Mouse (Mus musculus): ENCODE results near the gene Olfr573-ps1. TPM values are rescaled to one million over a fixed set of nuclear protein-coding genes. Genes with fewer than 3 reads are reported as not detected.

Gene Olfr573-ps1
- not detected for polyA plus RNA-seq (2015; fragmentation: Illumina TruSeq; extraction: RNeasy Lipid Tissue Mini Kit (QIAGEN cat#74804); ENCODE audit: low read depth, low replicate concordance)

GRCm38 (mm10) chr7:102942475-102942874 lies at the start of gene Olfr573-ps1:
Olfr573-ps1 (minus strand) TSS chr7:102942575.

GRCm38 (mm10) chr7:102989224-102989623 lies 46.8 kb upstream of the Olfr573-ps1 start, which contains the start of gene Olfr578:
Olfr578 (minus strand) TSS chr7:102989324.

GRCm38 (mm10) chr7:102975843-102976242 lies 33.5 kb upstream of the Olfr573-ps1 start, which contains the start of gene Olfr577:
Olfr577 (minus strand) TSS chr7:102975943.

GRCm38 (mm10) chr7:102962360-102962759 lies 20.0 kb upstream of the Olfr573-ps1 start, which contains the start of gene Olfr576:
Olfr576 (plus strand) TSS chr7:102962660.

GRCm38 (mm10) chr7:102958593-102958992 lies 16.2 kb upstream of the Olfr573-ps1 start, which contains the start of gene Olfr575:
Olfr575 (minus strand) TSS chr7:102958775.

GRCm38 (mm10) chr7:102948167-102948566 lies 5.8 kb upstream of the Olfr573-ps1 start, which contains the start of gene Olfr574:
Olfr574 (plus strand) TSS chr7:102948467.

GRCm38 (mm10) chr7:102924109-102924508 lies 18.3 kb downstream of the Olfr573-ps1 start, which contains the start of gene Olfr572:
Olfr572 (plus strand) TSS chr7:102924409.

GRCm38 (mm10) chr7:102917032-102917875 lies 25.1 kb downstream of the Olfr573-ps1 start, which contains the start of gene Olfr571:
Olfr571 (minus strand) TSS chr7:102917536.

Other genes with a start within 250 kb of the Olfr573-ps1 start
- gene Olfr557, start 246.7 kb downstream of the Olfr573-ps1 start, polyA plus RNA-seq (2015; fragmentation: Illumina TruSeq; extraction: RNeasy Lipid Tissue Mini Kit (QIAGEN cat#74804); ENCODE audit: low read depth, low replicate concordance): not detected
- gene Olfr558, start 240.4 kb downstream of the Olfr573-ps1 start, polyA plus RNA-seq (2015; fragmentation: Illumina TruSeq; extraction: RNeasy Lipid Tissue Mini Kit (QIAGEN cat#74804); ENCODE audit: low read depth, low replicate concordance): 1.0 TPM
- gene Olfr33, start 223.5 kb downstream of the Olfr573-ps1 start, polyA plus RNA-seq (2015; fragmentation: Illumina TruSeq; extraction: RNeasy Lipid Tissue Mini Kit (QIAGEN cat#74804); ENCODE audit: low read depth, low replicate concordance): not detected
- not detected for gene Olfr559, start 215.1 kb downstream of the Olfr573-ps1 start, polyA plus RNA-seq (2015; fragmentation: Illumina TruSeq; extraction: RNeasy Lipid Tissue Mini Kit (QIAGEN cat#74804); ENCODE audit: low read depth, low replicate concordance)
- gene Olfr560, start 183.2 kb downstream of the Olfr573-ps1 start, polyA plus RNA-seq (2015; fragmentation: Illumina TruSeq; extraction: RNeasy Lipid Tissue Mini Kit (QIAGEN cat#74804); ENCODE audit: low read depth, low replicate concordance): 0.33 TPM
- gene Olfr78, start 183.1 kb downstream of the Olfr573-ps1 start, polyA plus RNA-seq (2015; fragmentation: Illumina TruSeq; extraction: RNeasy Lipid Tissue Mini Kit (QIAGEN cat#74804); ENCODE audit: low read depth, low replicate concordance): 1.1 TPM
- not detected for gene Olfr561, start 171.4 kb downstream of the Olfr573-ps1 start, polyA plus RNA-seq (2015; fragmentation: Illumina TruSeq; extraction: RNeasy Lipid Tissue Mini Kit (QIAGEN cat#74804); ENCODE audit: low read depth, low replicate concordance)
- not detected for gene Olfr564, start 139.1 kb downstream of the Olfr573-ps1 start, polyA plus RNA-seq (2015; fragmentation: Illumina TruSeq; extraction: RNeasy Lipid Tissue Mini Kit (QIAGEN cat#74804); ENCODE audit: low read depth, low replicate concordance)
- not detected for gene Olfr566, start 83.8 kb downstream of the Olfr573-ps1 start, polyA plus RNA-seq (2015; fragmentation: Illumina TruSeq; extraction: RNeasy Lipid Tissue Mini Kit (QIAGEN cat#74804); ENCODE audit: low read depth, low replicate concordance)
- not detected for gene Olfr568, start 65.5 kb downstream of the Olfr573-ps1 start, polyA plus RNA-seq (2015; fragmentation: Illumina TruSeq; extraction: RNeasy Lipid Tissue Mini Kit (QIAGEN cat#74804); ENCODE audit: low read depth, low replicate concordance)
- not detected for gene Olfr569, start 51.7 kb downstream of the Olfr573-ps1 start, polyA plus RNA-seq (2015; fragmentation: Illumina TruSeq; extraction: RNeasy Lipid Tissue Mini Kit (QIAGEN cat#74804); ENCODE audit: low read depth, low replicate concordance)
- gene Olfr570, start 48.0 kb downstream of the Olfr573-ps1 start, polyA plus RNA-seq (2015; fragmentation: Illumina TruSeq; extraction: RNeasy Lipid Tissue Mini Kit (QIAGEN cat#74804); ENCODE audit: low read depth, low replicate concordance): not detected
- gene Olfr571, start 25.0 kb downstream of the Olfr573-ps1 start, polyA plus RNA-seq (2015; fragmentation: Illumina TruSeq; extraction: RNeasy Lipid Tissue Mini Kit (QIAGEN cat#74804); ENCODE audit: low read depth, low replicate concordance): not detected
- gene Olfr572, start 18.2 kb downstream of the Olfr573-ps1 start, polyA plus RNA-seq (2015; fragmentation: Illumina TruSeq; extraction: RNeasy Lipid Tissue Mini Kit (QIAGEN cat#74804); ENCODE audit: low read depth, low replicate concordance): not detected
- gene Olfr574, start 5.9 kb upstream of the Olfr573-ps1 start, polyA plus RNA-seq (2015; fragmentation: Illumina TruSeq; extraction: RNeasy Lipid Tissue Mini Kit (QIAGEN cat#74804); ENCODE audit: low read depth, low replicate concordance): not detected
- not detected for gene Olfr575, start 16.2 kb upstream of the Olfr573-ps1 start, polyA plus RNA-seq (2015; fragmentation: Illumina TruSeq; extraction: RNeasy Lipid Tissue Mini Kit (QIAGEN cat#74804); ENCODE audit: low read depth, low replicate concordance)
- gene Olfr576, start 20.1 kb upstream of the Olfr573-ps1 start, polyA plus RNA-seq (2015; fragmentation: Illumina TruSeq; extraction: RNeasy Lipid Tissue Mini Kit (QIAGEN cat#74804); ENCODE audit: low read depth, low replicate concordance): not detected
- gene Olfr577, start 33.4 kb upstream of the Olfr573-ps1 start, polyA plus RNA-seq (2015; fragmentation: Illumina TruSeq; extraction: RNeasy Lipid Tissue Mini Kit (QIAGEN cat#74804); ENCODE audit: low read depth, low replicate concordance): not detected
- not detected for gene Olfr578, start 46.7 kb upstream of the Olfr573-ps1 start, polyA plus RNA-seq (2015; fragmentation: Illumina TruSeq; extraction: RNeasy Lipid Tissue Mini Kit (QIAGEN cat#74804); ENCODE audit: low read depth, low replicate concordance)
- gene Olfr582, start 95.4 kb upstream of the Olfr573-ps1 start, polyA plus RNA-seq (2015; fragmentation: Illumina TruSeq; extraction: RNeasy Lipid Tissue Mini Kit (QIAGEN cat#74804); ENCODE audit: low read depth, low replicate concordance): not detected
- gene Olfr583, start 108.7 kb upstream of the Olfr573-ps1 start, polyA plus RNA-seq (2015; fragmentation: Illumina TruSeq; extraction: RNeasy Lipid Tissue Mini Kit (QIAGEN cat#74804); ENCODE audit: low read depth, low replicate concordance): not detected
- not detected for gene Olfr584, start 139.3 kb upstream of the Olfr573-ps1 start, polyA plus RNA-seq (2015; fragmentation: Illumina TruSeq; extraction: RNeasy Lipid Tissue Mini Kit (QIAGEN cat#74804); ENCODE audit: low read depth, low replicate concordance)
- gene Olfr585, start 155.1 kb upstream of the Olfr573-ps1 start, polyA plus RNA-seq (2015; fragmentation: Illumina TruSeq; extraction: RNeasy Lipid Tissue Mini Kit (QIAGEN cat#74804); ENCODE audit: low read depth, low replicate concordance): not detected
- gene Olfr586, start 183.1 kb upstream of the Olfr573-ps1 start, polyA plus RNA-seq (2015; fragmentation: Illumina TruSeq; extraction: RNeasy Lipid Tissue Mini Kit (QIAGEN cat#74804); ENCODE audit: low read depth, low replicate concordance): not detected
- gene Olfr588-ps1, start 198.3 kb upstream of the Olfr573-ps1 start, polyA plus RNA-seq (2015; fragmentation: Illumina TruSeq; extraction: RNeasy Lipid Tissue Mini Kit (QIAGEN cat#74804); ENCODE audit: low read depth, low replicate concordance): not detected
- not detected for gene Olfr589, start 213.8 kb upstream of the Olfr573-ps1 start, polyA plus RNA-seq (2015; fragmentation: Illumina TruSeq; extraction: RNeasy Lipid Tissue Mini Kit (QIAGEN cat#74804); ENCODE audit: low read depth, low replicate concordance)
- not detected for gene Olfr591, start 235.8 kb upstream of the Olfr573-ps1 start, polyA plus RNA-seq (2015; fragmentation: Illumina TruSeq; extraction: RNeasy Lipid Tissue Mini Kit (QIAGEN cat#74804); ENCODE audit: low read depth, low replicate concordance)
- not detected for gene Olfr592, start 242.2 kb upstream of the Olfr573-ps1 start, polyA plus RNA-seq (2015; fragmentation: Illumina TruSeq; extraction: RNeasy Lipid Tissue Mini Kit (QIAGEN cat#74804); ENCODE audit: low read depth, low replicate concordance)